Mouse (Mus musculus): ENCODE data around the gene Rheb. TPM values are rescaled to one million over a fixed set of nuclear protein-coding genes. Genes with fewer than 3 reads are reported as not detected.

Rheb gene
- polyA plus RNA-seq, 1 experiment from 2014 or later = 105 TPM

Other genes with a start within 250 kb of the Rheb start
- gene Smarcd3, start 218.2 kb downstream of the Rheb start, polyA plus RNA-seq (2015; fragmentation: Nextera tagmentation; extraction: Ambion mirVana) = 1.9 and 2.2 TPM in 2 replicates
- gene Nub1, start 157.1 kb downstream of the Rheb start, polyA plus RNA-seq (2015; fragmentation: Nextera tagmentation; extraction: Ambion mirVana) = 12.3 and 15.7 TPM in 2 replicates
- gene Wdr86, start 111.9 kb downstream of the Rheb start, polyA plus RNA-seq (2015; fragmentation: Nextera tagmentation; extraction: Ambion mirVana) = 1.5 and 2.0 TPM in 2 replicates
- gene Crygn, start 84.6 kb downstream of the Rheb start, polyA plus RNA-seq (2015; fragmentation: Nextera tagmentation; extraction: Ambion mirVana) = 0.74 TPM in 1 of 2 replicates, not detected in the other